Mouse (Mus musculus) frontal cortex, postnatal 10 days (tissue): ENCODE data around the gene Kif20b.
A peak's percentile ranks its signal among the peaks of the same experiment; 100 is the strongest.

Experiments used
- DNase-seq, 2 experiments: peaks; one replicate each; pipeline ENCODE4 v3.0.0; 2022; ENCODE audit warnings: low spot score in 2 of 2, mixed read lengths in 1 of 2

Kif20b gene

DNA sequence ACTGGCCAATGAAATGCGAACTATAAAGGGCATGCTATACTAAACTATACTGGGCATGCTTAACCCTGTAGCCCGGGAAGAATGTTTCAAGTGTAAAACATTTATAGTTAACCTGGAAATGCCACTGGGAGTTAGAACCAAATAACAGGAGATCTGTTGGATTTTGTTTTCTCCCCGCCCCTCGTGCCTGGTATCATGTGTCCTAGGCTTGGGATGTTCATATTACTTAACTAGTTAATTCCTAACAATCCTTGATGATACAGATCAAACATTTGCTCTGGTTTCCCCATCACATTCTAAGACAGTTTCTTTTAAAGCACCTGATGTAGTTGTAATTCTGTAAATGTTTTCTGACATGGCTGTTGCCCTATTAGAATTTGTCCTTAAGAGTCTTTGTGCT, 2.1 kb upstream of the Kif20b start:
- no peak for DNase-seq

DNA sequence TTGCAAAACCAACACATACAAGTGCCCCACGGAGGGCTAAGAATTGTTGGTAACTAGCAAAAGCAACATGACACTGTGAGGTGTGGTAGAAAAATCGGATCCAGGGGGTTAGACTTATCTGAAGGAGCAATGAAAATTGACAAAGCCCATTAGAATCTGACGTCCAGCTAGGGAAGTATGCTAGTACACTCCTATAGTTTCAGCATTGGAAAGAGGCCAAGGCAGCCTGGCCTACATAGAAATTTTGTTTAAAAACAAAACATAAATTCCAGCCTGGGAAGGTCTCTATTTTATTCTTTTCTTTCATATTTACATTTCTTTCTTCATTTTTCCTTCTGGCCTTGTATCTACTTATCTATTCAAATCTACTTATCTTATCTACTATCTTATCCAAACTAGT, 1.6 kb upstream of the Kif20b start:
- DNase-seq, result no peak

GRCm38 (mm10) chr19:34921253-34921651, 909 bp upstream of the Kif20b start:
- DNase-seq, result no peak

DNA sequence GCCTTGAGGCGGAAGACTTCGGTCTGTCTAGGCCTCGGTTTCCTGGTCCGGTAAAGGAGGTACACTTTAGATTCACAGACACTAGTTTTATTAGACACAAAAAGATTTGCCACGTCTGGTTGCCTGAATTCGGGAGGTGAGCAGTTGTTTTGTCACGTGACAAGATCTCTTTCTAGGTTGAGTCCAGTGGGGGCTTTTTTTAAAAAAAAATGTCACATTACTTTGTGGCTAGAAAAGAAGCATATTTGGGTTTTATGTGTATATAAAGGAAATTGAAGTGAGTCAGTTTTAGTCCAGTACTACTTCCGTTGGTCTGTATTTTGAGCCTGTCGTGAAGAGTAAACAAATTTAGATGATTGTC, 422 bp downstream of the Kif20b start:
- no peak for DNase-seq

DNA sequence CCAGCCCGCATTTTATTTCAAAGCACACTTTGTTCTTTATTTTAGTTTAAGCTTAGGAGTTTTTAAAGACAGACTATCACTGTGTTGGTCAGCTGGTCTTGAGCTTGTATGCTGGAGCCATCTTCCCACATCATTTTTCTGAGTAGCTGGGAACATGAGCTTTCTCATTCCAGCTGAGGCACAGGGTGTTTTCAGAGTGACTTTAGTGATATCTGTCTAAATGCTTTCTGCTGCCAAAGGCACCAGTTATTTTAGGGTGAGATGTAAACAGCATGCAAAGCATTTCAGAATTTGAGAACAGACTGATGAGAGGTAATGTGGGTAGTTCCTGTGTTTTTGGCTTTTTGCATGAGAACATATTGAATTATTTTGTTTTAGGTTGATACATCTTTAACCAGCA, 25.0 kb downstream of the Kif20b start:
- no peak for DNase-seq

DNA sequence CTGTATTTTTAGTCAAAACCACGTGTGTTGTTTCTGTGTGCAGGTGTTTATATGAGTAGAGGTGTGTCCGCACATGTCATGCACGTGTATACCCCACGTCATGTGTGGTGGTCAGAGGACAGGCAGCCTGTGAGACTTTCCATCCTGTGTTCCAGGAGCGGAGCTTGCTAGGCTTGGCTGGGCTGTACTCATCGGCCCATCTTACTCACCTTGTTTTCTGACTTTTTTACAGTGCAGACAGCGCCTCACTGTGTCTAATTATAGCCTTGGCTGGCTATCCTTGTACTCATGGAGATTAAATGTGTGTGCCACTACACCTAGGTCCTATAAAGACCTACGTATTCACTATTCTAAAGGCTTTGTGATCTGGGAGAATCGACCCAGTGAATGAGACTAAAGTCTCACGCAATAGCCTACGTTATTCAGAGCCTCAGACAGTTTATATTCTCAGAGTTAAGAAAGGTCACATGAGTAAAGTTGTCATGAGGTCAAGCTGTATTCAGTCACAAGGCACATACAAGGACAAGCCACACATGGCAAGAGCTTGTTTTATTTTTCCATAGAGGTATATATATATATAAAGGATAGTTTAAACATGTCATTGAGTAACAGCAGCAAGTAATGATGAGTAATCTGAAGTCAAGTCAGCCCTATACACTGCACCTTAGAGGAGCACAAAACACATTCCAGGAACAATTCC, 31.8 kb downstream of the Kif20b start:
- DNase-seq, result no peak

DNA sequence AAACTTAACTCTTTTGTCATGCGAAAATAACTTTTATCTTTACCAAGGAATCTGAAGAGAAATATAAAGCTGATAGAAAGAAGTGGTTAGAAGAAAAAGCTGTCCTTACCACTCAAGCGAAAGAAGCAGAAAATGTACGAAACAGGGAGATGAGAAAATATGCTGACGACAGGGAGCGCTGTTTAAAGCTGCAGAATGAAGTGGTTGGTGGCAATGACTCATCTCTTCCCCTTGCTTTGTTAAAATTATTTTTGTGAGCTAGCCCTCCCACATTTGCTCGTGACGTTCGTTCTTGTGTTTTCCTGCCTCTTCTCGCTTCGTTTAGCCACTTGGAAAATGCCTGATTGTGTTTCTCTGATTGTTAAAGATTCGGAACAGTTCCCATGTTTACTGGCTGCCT, 37.2 kb downstream of the Kif20b start:
- peak in 1 of 2 experiments; percentile 6 for DNase-seq

- DNase-seq, result no peak
Observed at GRCm38 (mm10) chr19:34984742-34985141, 62.6 kb downstream of the Kif20b start.

DNA sequence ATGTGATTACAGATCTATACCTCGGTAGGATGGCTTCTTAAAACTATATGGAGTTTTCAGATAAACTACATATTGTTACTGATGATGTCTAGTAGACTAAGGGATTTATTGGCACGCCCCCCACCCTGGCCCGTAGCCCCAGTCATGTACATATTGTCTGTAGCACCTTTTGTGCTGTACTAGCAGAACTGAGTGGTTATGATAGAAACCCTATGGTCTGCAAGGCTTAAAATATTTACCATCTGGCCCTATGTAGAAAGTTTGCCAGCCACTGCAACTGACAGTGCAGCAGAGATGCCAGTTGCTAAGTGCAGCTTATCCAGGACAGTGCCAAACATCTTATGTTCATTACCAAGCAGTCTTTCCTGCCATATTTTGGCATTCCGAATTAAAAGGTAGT, 68.3 kb downstream of the Kif20b start:
- DNase-seq, result no peak

DNA sequence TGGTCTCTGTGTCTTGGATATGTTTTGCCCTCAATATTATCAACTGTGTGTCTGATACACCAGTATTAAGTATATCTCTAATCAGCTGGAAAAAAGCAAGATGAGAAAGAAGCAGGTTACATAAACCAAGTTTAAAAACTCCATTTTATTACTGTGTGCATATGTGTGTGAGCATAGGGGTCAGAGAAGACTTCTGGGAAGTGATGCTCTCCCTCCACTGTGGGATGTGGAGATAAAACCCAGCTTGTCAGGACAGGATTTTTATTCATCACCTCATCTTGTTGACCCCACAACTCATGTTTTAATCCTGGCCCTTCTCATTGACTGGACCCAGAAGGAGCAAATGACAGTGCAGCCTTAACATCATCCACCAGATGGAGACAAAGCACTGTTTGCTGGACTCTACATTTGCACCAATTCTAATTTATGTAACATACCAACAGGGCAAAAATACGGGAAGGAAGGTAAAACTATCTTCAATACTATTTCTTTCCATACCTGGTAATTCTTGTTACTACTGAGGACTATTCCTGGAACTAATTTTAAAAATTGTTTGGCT, 70.9 kb downstream of the Kif20b start:
- peak; percentile 9 to 52 for DNase-seq

- no peak for DNase-seq
Observed at GRCm38 (mm10) chr19:35015058-35015457, 92.9 kb downstream of the Kif20b start.

DNA sequence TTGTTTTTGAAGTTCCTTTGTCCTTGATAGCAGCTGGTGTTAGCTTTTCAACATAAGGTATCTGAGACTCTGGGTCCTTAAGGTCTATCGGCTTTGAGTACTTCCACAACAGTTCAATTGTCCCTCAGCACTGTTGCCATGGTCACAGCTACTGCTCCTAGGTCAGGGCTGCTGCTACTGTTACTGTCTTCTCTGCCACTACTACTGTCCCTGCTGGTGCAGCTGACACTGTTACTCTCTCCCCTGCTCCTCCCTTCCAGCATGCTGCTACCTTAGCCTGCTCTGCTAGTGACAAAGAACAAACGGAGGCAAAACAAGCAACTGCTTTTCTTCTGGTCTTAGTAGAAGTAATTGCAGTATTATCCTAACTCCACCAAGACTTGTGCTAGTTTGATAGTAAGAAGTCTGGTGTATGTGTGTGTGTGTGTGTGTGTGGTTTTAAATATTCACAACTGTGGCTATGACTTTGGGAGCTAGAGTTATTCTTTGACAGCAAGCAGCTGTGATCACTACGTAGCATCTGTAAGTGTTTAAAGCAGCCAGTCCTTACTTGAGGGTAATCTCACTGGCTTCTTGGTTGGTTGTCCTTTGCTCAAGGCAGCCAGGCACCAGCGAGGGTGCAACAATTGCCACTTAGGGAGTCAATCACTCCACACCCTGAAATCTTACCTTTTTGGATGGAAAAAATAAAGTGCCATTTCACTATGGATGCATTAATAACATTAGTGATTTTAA, 95.5 kb downstream of the Kif20b start:
- no peak for DNase-seq

GRCm38 (mm10) chr19:35018209-35018581, 96.0 kb downstream of the Kif20b start:
- DNase-seq, result no peak
